ENCODE assay signal across 15 mouse cellular contexts in the genomic region with DNA sequence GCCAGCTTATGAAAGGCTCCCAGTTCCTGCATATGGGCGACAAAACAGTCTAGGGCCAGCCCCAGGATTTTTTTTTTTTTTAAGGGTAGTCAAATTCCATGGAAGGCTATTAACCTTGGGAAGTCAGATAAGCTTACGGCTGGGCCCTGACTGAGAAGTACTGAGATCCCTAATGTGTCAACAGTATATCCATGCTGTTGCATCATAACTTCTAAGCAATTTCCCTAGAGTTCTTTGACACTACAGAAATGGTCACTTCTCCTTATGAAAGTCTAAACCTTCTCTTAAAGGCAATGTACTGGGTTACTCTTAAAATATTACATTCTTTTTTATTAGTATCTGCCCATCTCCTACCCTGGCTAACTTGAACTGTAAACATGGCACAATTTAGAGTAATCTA.
"Had no signal": no experiment of that assay in that cellular context is flagged by ENCODE, and none has a peak within 500 bp of the region (broad histone marks: within the 10 kb centered on the region; RNA-seq: fewer than 3 reads in every experiment).

No protein-coding gene starts in this region.

- DNase-seq: lung, adult 18-20 months; lung, embryonic 14.5 days; lung, postnatal 10 days; lung, postnatal 4 days; midbrain, embryonic 14.5 days; right cerebral cortex, postnatal 14 days; thymus, adult 2 months; thymus, postnatal 36 days had no signal

- H3K27me3 ChIP-seq: liver, embryonic 15.5 days; midbrain, embryonic 12.5 days; neural tube, embryonic 12.5 days; stomach, embryonic 15.5 days had no signal

- H3K9ac ChIP-seq: liver, embryonic 15.5 days; lung, embryonic 14.5 days; midbrain, embryonic 12.5 days; neural tube, embryonic 12.5 days; stomach, embryonic 15.5 days had no signal

- ATAC-seq: midbrain, embryonic 16.5 days had no signal

- H3K9me3 ChIP-seq: liver, embryonic 15.5 days; midbrain, embryonic 10.5 days; midbrain, embryonic 12.5 days; neural tube, embryonic 12.5 days; stomach, embryonic 15.5 days had no signal

- H3K27ac ChIP-seq: liver, embryonic 15.5 days; midbrain, embryonic 10.5 days; midbrain, embryonic 12.5 days; neural tube, embryonic 12.5 days; stomach, embryonic 15.5 days; stomach, postnatal 0 days had no signal

- H3K4me2 ChIP-seq: liver, embryonic 15.5 days; lung, embryonic 14.5 days; midbrain, embryonic 12.5 days; neural tube, embryonic 12.5 days; stomach, embryonic 15.5 days had no signal

- H3K4me3 ChIP-seq: liver, embryonic 15.5 days; midbrain, embryonic 10.5 days; midbrain, embryonic 12.5 days; neural tube, embryonic 12.5 days; stomach, embryonic 15.5 days had no signal

- H3K4me1 ChIP-seq: liver, embryonic 15.5 days; midbrain, embryonic 10.5 days; midbrain, embryonic 12.5 days; neural tube, embryonic 12.5 days; stomach, embryonic 15.5 days had no signal

- H3K36me3 ChIP-seq: liver, embryonic 15.5 days; midbrain, embryonic 10.5 days; midbrain, embryonic 12.5 days; neural tube, embryonic 12.5 days; stomach, embryonic 15.5 days had no signal
